Mouse (Mus musculus): ENCODE measurements at regions not wholly inside any gene's neighbourhood (a gene's known extent, or its start where the extent isn't known, plus 50 kb on each side); places are given as distances from the start of the nearest gene placed in this dataset.

- no peak for ATAC-seq (ENCODE audit: low FRiP score)
- WGBS = 86% methylated on average over 1 of the region's 1 CpGs
These were observed 459.3 kb downstream of the Ppargc1a start for GRCm38 (mm10) chr5:51108181-51108580.

GRCm38 (mm10) chr5:51099902-51100301 is 467.6 kb downstream of the Ppargc1a start:
- Histone ChIP-seq H3K9me3 (no peaks in the 10 kb centered on the region), H3K4me3 (no peak overlapping the region), H3K4me1 (replicated peaks) (no peaks in the 10 kb centered on the region), H3K27ac (no peak overlapping the region), H3K27me3 (no peaks in the 10 kb centered on the region), H3K4me2 (no peak overlapping the region), H3K9ac (no peak overlapping the region), H3K36me3 (no peaks in the 10 kb centered on the region)
- no peak for ATAC-seq (ENCODE audit: low FRiP score)
- WGBS = 87% methylated on average over 3 of the region's 3 CpGs

More at GRCm38 (mm10) chr5:51108181-51108580, 459.3 kb downstream of the Ppargc1a start:
- H3K4me1 ChIP-seq (replicated peaks) = no peaks in the 10 kb centered on the region
- no peaks in the 10 kb centered on the region for H3K27me3 ChIP-seq
- no peak overlapping the region for H3K9ac ChIP-seq
- H3K27ac ChIP-seq = no peak overlapping the region
- H3K4me2 ChIP-seq = no peak overlapping the region
- H3K36me3 ChIP-seq = no peaks in the 10 kb centered on the region
- H3K4me3 ChIP-seq = no peak overlapping the region
- no peaks in the 10 kb centered on the region for H3K9me3 ChIP-seq

- WGBS = 86% methylated on average over 8 of the region's 8 CpGs
- H3K27ac ChIP-seq = no peak overlapping the region
- no peak for ATAC-seq (ENCODE audit: low FRiP score)
These were observed 494.7 kb downstream of the Ppargc1a start for GRCm38 (mm10) chr5:51072674-51073468.

GRCm38 (mm10) chr5:51072146-51072545 is 495.4 kb downstream of the Ppargc1a start:
- H3K4me2 ChIP-seq = no peak overlapping the region
- no peaks in the 10 kb centered on the region for H3K4me1 ChIP-seq (replicated peaks)
- 75% methylated on average over 2 of the region's 2 CpGs for WGBS
- no peak overlapping the region for H3K9ac ChIP-seq
- no peak overlapping the region for H3K27ac ChIP-seq
- no peaks in the 10 kb centered on the region for H3K27me3 ChIP-seq
- H3K36me3 ChIP-seq = no peaks in the 10 kb centered on the region
- no peak for ATAC-seq (ENCODE audit: low FRiP score)
- no peaks in the 10 kb centered on the region for H3K9me3 ChIP-seq
- no peak overlapping the region for H3K4me3 ChIP-seq

More at GRCm38 (mm10) chr5:51072674-51073468, 494.7 kb downstream of the Ppargc1a start:
- Histone ChIP-seq H3K9me3 (no peaks in the 10 kb centered on the region), H3K27me3 (no peaks in the 10 kb centered on the region), H3K4me3 (no peak overlapping the region), H3K9ac (no peak overlapping the region), H3K4me1 (replicated peaks) (no peaks in the 10 kb centered on the region), H3K4me2 (no peak overlapping the region), H3K36me3 (no peaks in the 10 kb centered on the region)

GRCm38 (mm10) chr5:51069668-51070067 is 497.9 kb downstream of the Ppargc1a start:
- no peaks in the 10 kb centered on the region for H3K36me3 ChIP-seq
- no peaks in the 10 kb centered on the region for H3K4me1 ChIP-seq (replicated peaks)
- no peak for ATAC-seq (ENCODE audit: low FRiP score)
- no peak overlapping the region for H3K9ac ChIP-seq
- H3K4me2 ChIP-seq = no peak overlapping the region
- H3K27me3 ChIP-seq = no peaks in the 10 kb centered on the region
- H3K4me3 ChIP-seq = no peak overlapping the region
- H3K27ac ChIP-seq = no peak overlapping the region
- no peaks in the 10 kb centered on the region for H3K9me3 ChIP-seq
- 52% methylated on average over 1 of the region's 1 CpGs for WGBS

- H3K4me2 ChIP-seq = no peak overlapping the region
- no peaks in the 10 kb centered on the region for H3K36me3 ChIP-seq
- 74% methylated on average over 2 of the region's 2 CpGs for WGBS
- no peak overlapping the region for H3K4me3 ChIP-seq
- ATAC-seq (ENCODE audit: low FRiP score) = 0 out of 2 replicates have a peak, but pooled peaks have one; percentile 46
- no peaks in the 10 kb centered on the region for H3K4me1 ChIP-seq (replicated peaks)
- no peak overlapping the region for H3K27ac ChIP-seq
- H3K27me3 ChIP-seq = no peaks in the 10 kb centered on the region
- H3K9ac ChIP-seq = no peak overlapping the region
- no peaks in the 10 kb centered on the region for H3K9me3 ChIP-seq
These were observed 521.7 kb downstream of the Ppargc1a start for GRCm38 (mm10) chr5:51045872-51046271.

- Histone ChIP-seq H3K4me3 (no peak overlapping the region), H3K9me3 (no peaks in the 10 kb centered on the region), H3K9ac (no peak overlapping the region), H3K36me3 (no peaks in the 10 kb centered on the region), H3K27ac (no peak overlapping the region), H3K4me1 (replicated peaks) (no peaks in the 10 kb centered on the region), H3K27me3 (no peaks in the 10 kb centered on the region), H3K4me2 (no peak overlapping the region)
- ATAC-seq (ENCODE audit: low FRiP score) = no peak
- WGBS = 83% methylated on average over 6 of the region's 6 CpGs
These were observed 525.8 kb downstream of the Ppargc1a start for GRCm38 (mm10) chr5:51041541-51042217.

- Histone ChIP-seq H3K9ac (no peak overlapping the region), H3K36me3 (no peaks in the 10 kb centered on the region), H3K4me2 (no peak overlapping the region), H3K27ac (no peak overlapping the region), H3K4me1 (replicated peaks) (no peaks in the 10 kb centered on the region), H3K4me3 (no peak overlapping the region), H3K27me3 (no peaks in the 10 kb centered on the region), H3K9me3 (no peaks in the 10 kb centered on the region)
- 84% methylated on average over 6 of the region's 6 CpGs for WGBS
- ATAC-seq (ENCODE audit: low FRiP score) = no peak
These were observed 526.6 kb downstream of the Ppargc1a start for GRCm38 (mm10) chr5:51040926-51041325.

GRCm38 (mm10) chr5:51040463-51040862 is 527.1 kb downstream of the Ppargc1a start:
- H3K36me3 ChIP-seq = no peaks in the 10 kb centered on the region
- 85% methylated on average over 6 of the region's 6 CpGs for WGBS
- H3K4me3 ChIP-seq = no peak overlapping the region
- no peaks in the 10 kb centered on the region for H3K9me3 ChIP-seq
- H3K27ac ChIP-seq = no peak overlapping the region
- H3K4me2 ChIP-seq = no peak overlapping the region
- ATAC-seq (ENCODE audit: low FRiP score) = no peak
- H3K9ac ChIP-seq = no peak overlapping the region
- H3K4me1 ChIP-seq (replicated peaks) = no peaks in the 10 kb centered on the region
- no peaks in the 10 kb centered on the region for H3K27me3 ChIP-seq

- no peak overlapping the region for H3K27ac ChIP-seq
- H3K9ac ChIP-seq = no peak overlapping the region
- no peaks in the 10 kb centered on the region for H3K9me3 ChIP-seq
- no peaks in the 10 kb centered on the region for H3K36me3 ChIP-seq
- H3K4me3 ChIP-seq = no peak overlapping the region
- no peak overlapping the region for H3K4me2 ChIP-seq
- H3K27me3 ChIP-seq = no peaks in the 10 kb centered on the region
- no peak for ATAC-seq (ENCODE audit: low FRiP score)
- no peaks in the 10 kb centered on the region for H3K4me1 ChIP-seq (replicated peaks)
- WGBS = 86% methylated on average over 5 of the region's 5 CpGs
These were observed 527.8 kb downstream of the Ppargc1a start for GRCm38 (mm10) chr5:51039713-51040178.

GRCm38 (mm10) chr5:51036450-51036990 is 531.0 kb downstream of the Ppargc1a start:
- WGBS = 80% methylated on average over 2 of the region's 2 CpGs
- ATAC-seq (ENCODE audit: low FRiP score) = no peak
- no peak overlapping the region for H3K4me3 ChIP-seq
- H3K9ac ChIP-seq = no peak overlapping the region
- H3K4me1 ChIP-seq (replicated peaks) = no peaks in the 10 kb centered on the region
- H3K9me3 ChIP-seq = no peaks in the 10 kb centered on the region
- H3K27ac ChIP-seq = no peak overlapping the region
- no peaks in the 10 kb centered on the region for H3K27me3 ChIP-seq
- H3K4me2 ChIP-seq = no peak overlapping the region
- H3K36me3 ChIP-seq = no peaks in the 10 kb centered on the region

- H3K9me3 ChIP-seq = no peaks in the 10 kb centered on the region
- ATAC-seq (ENCODE audit: low FRiP score) = no peak
- H3K27ac ChIP-seq = no peak overlapping the region
- 77% methylated on average over 4 of the region's 4 CpGs for WGBS
- H3K36me3 ChIP-seq = no peaks in the 10 kb centered on the region
- no peaks in the 10 kb centered on the region for H3K27me3 ChIP-seq
- H3K4me2 ChIP-seq = no peak overlapping the region
- H3K4me3 ChIP-seq = no peak overlapping the region
- H3K4me1 ChIP-seq (replicated peaks) = no peaks in the 10 kb centered on the region
- H3K9ac ChIP-seq = no peak overlapping the region
These were observed 538.6 kb downstream of the Ppargc1a start for GRCm38 (mm10) chr5:51028966-51029365.
